Mouse (Mus musculus) gastrocnemius, postnatal 36 days (tissue): Measurements from ENCODE around the gene Tenm2. TPM values are rescaled to one million over a fixed set of nuclear protein-coding genes. Genes with fewer than 3 reads are reported as not detected.
A peak's percentile ranks its signal among the peaks of the same experiment; 100 is the strongest.

Experiments used
- DNase-seq, 2 experiments: peaks; one replicate each; pipeline ENCODE4 v3.0.0; 2022
- intact Hi-C: fragments of 180-260 bp; cut with DNase I; formaldehyde crosslinking; loops from one replicate; pipeline ENCODE4 v1.15.1; 2025
- total RNA-seq, 2 experiments: library from RNA; stranded (reverse); gene quantifications; 2 replicates each; pipeline ENCODE4 v1.2.3; 2021

Tenm2 gene
- total RNA-seq, 2 experiments from 2014 or later = 0.26 to 0.57 TPM

DNA sequence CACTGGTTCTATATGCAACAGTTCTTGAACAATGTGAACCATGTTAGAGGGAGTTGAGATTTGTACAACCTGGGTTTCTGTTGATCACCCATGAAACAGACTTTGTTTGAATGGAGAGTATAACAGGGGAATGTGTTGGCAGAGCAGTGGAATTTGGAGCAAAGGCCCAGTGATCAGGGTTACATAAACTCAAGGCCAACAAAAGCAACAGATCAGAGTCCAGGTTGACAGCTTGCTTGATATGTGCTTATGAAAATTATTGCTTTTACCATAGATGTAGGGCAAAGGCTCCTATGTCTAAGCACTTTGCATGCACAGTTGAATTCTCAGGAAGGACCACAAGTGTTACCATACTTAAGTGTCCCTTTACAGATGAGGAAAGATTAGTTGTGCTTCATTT is 603.6 kb downstream of the Tenm2 start:
- intact Hi-C loops = no loop called here
- DNase-seq = no peak

DNA sequence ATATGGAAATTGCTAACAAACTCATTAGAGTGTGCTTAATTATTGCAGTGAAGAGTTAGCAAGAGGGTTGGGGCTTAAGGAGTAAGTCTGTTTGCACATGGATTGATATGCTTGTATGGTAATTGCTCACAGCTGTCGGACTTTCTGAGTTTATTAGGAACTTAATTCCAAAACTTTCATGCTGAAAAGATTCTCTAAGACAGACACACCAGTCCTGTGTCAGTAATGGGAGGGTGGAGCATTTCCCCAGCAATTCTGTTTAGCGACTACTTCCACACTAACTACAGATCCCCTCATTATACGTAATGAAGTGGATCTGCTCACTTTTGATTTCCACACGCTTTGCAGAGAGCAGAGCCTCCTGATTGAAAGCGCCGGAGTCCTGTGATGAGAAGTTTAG is 622.0 kb downstream of the Tenm2 start:
- intact Hi-C loops = no loop called here

DNA sequence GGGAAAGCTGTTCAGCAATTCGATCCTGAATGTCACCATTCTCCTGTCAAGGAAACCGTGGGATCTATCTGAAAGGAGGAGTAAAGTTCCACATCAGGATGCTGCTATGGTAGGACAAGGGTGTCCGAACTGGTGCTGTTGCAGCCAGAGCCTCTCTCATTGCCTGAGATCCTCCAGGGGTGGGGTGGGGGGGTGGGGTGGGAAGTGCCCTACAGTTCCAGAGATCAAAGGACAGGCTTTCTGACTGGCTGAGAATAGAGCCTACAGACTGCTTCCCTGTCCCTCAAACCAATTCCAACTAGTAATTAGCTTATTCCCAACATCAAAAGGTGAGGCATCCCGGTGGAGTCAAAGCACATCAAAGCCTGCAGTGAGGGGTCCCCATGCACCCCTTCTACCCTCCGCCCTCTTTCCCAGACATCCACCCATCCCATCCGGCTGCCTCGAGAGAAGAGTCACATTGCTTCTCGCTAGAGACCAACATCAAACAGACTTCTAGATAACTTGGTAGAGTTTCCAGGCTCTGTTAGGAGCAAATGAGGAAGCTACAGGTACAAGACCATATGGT is 630.9 kb downstream of the Tenm2 start:
- intact Hi-C loops = no loop called here
- DNase-seq = no peak

More for the DNA sequence above, 622.0 kb downstream of the Tenm2 start:
- no peak for DNase-seq

DNA sequence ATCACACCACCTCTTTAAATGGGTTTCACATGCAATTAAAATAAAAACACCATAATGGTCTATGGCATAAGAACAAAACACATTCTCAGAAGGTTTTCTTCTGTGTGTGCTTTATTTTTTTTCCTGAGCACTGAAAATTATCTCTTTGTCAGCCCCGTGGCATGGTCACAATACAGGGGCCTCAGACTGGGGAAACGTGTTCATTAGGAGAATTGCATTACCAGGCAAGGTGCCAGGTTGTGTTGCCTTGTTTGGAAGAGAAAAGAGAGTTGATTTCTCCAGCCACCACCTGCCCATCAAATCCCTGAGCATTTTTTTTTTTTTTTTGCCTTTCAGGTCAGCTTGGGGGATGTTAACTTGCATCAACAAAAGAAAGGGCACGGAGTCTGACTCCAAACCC is 631.5 kb downstream of the Tenm2 start:
- no peak for DNase-seq
- intact Hi-C loops = no loop called here

DNA sequence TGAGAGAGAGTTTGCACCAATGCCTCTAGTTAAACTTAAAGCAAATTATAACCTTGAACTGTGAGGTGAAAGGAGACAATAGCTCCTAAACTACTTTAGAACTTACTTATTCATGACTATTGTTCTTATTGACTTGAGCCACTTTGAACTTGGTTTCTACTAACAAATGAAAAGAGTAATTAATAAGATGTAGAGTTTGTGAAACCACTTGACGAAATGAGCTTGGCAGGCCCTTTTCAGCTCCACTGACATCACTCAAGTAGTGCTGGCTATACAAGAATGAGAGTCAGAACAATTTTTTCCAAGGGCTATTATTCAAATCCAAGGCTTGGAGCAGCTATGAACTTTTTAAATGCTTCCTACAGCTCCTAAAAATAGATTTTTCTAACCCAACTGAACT is 643.3 kb downstream of the Tenm2 start:
- DNase-seq = no peak
- intact Hi-C loops = no loop called here

DNA sequence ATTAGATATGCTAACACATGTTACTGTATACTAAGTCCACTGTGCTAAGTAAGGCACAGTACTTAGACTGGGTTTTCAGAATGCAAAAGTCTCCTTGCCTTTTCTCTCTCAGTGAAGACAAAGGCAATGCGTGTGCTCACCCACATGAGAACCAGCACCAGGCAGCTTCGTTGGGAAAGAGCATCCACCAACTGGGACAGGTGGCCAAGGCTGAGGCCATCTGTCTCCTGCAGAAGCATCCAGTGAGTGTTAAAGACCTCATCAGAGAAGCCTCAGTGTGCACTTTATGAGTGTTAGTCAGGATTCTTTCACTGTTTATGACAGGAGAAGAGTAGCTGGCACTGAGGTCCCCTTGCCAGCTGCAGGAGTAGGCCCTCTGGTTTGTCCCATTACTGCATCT is 669.6 kb downstream of the Tenm2 start:
- intact Hi-C loops = no loop called here
- no peak for DNase-seq

DNA sequence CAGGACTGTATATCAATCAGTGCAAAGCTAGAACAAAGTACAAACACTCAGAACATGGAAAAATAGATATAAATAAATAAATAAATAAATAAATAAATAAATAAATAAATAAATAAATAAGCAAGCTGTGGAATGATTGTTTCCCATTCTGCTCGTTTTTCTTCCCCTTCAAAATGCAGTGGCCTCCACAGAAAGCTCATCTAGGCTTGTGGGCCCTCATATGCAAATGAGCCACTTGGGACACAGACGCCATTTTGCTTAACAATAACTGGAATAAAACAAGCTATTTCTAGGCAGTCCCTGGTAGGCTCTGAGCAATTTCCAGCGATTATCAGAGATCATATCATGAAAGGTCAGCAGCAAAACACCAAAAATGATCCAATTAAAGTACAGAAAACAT is 672.9 kb downstream of the Tenm2 start:
- no peak for DNase-seq
- intact Hi-C loops = no loop called here

DNA sequence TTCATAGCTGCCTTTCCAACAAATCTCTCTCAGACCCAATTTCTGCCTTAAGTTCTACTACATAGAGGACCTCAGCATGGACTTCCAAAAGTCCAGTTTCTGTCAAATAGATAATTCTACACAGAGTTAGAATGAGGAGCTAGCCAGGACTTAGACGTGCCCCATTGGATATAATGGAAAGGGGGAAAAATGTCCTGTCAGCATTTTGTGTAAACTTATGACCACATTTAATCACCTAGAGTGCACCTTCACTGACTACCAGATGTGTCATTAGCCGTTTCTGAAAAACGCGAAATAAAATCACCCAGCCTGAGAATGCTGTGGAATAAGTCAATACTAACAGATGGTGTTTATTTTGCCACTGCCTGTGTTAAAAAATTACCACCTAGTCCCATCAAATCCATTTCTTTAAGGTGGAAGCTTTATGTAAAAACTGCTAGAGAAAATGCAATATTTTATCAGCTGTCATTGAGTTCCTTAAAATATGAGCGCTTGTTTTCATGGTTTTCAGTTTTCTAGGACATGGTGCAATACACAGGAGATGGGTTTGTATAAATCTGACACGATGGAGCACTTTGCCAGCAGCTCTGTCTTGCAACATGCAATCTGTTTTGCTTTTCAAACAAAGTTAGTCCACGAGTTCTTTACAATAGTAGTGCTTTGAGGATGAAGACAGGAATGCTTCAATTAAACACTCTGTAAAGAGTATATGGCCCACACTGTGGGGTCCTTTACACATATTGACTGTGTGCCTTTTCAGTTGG is 674.8 kb downstream of the Tenm2 start:
- DNase-seq = no peak
- intact Hi-C loops = no loop called here

DNA sequence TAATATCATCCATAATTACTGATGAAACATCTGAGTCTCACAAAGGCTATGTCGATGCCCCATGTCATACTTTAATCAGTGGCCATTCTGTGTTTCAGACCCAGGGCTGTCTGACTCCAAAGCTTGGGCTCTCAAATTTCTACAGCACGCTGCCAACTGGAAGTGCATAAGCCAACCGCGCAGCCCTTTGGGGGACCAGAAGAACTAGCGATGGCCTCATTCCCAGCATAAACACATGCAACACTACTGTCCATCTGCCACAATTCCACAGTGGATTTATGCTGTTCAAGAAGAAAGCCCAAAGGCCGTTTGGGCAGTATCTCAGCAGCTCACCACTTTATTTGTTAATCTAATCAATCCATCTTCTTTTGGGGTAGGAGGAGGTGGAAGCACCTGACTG is 678.4 kb downstream of the Tenm2 start:
- intact Hi-C loops = loop anchor here (10.0 kb wide), 1 partner anchor 1807 kb away; no protein-coding TSS in a partner anchor

DNA sequence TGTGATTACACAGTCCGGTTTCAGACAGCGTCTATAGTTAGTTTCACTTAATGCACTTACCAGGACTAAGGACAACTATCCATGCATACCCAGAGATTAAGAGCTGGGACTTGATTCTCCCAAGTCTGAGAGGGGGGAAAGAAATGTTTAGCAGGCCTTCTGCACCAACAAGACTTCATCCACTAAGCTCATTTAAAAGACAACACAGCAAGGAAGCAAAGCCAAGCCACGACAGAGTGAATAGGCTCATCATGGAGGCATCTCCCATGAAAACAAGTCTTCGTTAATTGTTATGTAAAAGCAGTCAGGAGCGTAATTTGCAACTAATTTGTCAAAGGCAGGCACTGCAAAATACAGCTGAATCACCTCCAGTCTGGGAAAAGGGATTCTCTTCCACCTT is 682.5 kb downstream of the Tenm2 start:
- intact Hi-C loops = loop anchor here (10.0 kb wide), 1 partner anchor 1812 kb away; no protein-coding TSS in a partner anchor

More for the DNA sequence above, 678.4 kb downstream of the Tenm2 start:
- DNase-seq = no peak

DNA sequence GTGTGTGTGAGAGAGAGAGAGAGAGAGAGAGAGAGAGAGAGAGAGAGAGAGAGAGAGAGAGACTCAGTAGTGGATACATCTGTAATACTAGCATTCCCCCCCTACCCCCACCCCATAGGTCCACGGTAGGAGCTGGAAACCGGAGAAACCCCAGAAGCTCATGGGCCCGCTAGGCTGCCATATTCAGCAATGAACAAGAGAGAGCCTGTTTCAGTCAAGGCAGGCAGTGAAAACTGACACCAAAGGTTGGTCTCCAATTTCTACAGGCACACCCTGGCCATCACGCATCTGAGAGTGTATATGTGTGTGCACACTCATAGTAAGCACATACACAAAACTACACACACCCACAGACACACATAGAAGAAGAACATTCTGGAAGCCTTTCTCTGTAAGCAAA is 685.1 kb downstream of the Tenm2 start:
- no peak for DNase-seq
- intact Hi-C loops = loop anchor here (10.0 kb wide), 1 partner anchor 1814 kb away; no protein-coding TSS in a partner anchor

More for the DNA sequence above, 682.5 kb downstream of the Tenm2 start:
- DNase-seq = no peak

DNA sequence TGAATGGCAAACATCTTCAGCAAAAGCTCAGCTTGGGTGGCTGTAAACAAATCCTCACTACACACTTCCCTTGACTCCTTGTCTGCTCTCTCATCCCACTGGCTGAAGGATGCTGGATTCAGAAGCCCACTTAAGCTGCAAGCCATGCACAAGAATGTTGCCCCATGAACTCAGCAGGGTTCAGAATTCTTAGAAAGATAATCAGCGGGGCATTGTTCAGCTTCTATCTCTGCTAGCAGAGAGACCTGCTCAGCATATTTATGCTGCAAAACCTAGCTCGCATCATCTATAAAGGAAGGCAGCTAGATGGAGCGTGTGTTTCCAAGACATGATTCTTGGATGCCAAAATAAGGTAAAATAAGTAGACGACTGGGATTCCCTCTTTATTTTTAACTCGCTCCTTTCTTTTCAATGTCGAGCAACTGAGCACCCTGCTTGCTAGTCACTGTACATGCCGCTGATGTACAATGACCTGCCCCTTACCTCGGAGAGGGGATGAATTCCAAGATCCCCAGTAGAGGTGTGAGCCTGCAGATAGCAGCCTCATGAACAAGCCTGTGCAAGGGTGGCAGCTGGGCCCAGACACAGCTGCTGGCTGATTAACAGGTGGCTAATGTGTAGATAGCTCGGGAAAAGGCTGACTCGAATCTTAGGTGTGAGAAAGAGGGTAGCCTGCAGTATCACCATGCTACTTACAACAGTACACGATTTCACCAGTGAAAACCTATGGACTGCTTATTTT is 686.2 kb downstream of the Tenm2 start:
- DNase-seq = no peak
- intact Hi-C loops = loop anchor here (10.0 kb wide), 1 partner anchor 1815 kb away; no protein-coding TSS in a partner anchor

DNA sequence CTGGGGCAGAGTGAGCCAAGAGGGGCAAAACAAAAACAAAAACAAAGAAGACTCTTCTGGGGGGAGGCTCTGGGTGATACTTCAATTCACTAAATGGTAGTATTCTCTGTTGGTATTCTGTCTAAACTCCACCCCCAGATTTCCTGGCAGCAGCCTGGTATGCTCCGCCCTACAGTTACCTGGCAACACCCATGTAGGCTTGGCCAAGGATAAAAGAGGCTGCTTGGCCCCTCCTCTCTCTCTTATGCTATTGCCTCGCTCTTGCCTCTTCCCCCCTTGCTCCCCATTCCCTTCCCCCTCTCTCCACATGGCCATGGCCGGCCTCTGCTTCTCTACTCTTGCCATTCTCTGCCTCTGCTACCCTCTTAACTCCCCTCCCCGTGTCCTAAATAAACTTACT is 687.6 kb downstream of the Tenm2 start:
- no peak for DNase-seq
- intact Hi-C loops = no loop called here

DNA sequence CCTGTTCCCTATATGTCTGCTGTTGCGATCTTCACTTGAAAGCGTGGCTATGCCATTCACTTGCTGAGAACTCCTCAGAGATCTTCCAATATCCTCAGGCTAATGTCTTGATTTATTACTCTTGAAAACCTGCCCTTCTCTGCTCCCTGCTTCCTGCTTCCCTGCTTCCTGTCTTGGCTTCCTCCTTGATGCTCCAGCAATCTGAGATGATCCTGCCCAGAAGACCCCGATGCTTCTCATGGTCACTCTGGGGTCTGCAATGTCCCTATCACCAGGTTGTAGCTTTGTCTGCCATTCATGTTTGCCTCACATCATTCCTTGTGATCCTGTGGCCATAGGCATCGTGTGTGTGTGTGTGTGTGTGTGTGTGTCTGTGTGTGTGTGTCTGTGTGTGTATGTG is 697.6 kb downstream of the Tenm2 start:
- DNase-seq = no peak
- intact Hi-C loops = no loop called here

DNA sequence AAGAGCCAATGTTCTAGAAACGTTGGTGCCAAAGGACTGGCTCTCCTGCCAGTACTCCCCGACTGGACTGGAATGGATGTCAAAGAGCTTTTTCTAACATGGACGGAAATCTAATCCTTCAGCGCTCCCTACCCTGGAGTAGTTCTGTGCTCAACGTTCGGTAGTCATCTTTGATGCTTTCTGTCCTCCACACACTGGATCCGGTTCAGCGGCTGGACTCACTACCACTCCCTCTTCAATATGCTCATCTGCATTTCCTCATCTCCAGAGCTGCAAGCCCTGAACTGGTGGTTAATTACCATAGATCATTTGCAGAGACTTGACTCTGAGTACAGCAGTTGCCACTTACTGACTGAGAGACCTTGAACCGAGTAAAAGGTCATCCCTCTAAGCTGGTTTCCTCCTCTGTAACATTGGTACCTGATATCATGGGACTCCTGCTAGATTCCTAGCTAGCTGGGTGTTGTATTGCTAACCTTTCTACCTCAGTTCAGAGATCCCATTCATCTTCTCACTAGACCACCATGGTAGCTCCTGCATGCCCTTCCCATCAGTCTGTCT is 698.1 kb downstream of the Tenm2 start:
- intact Hi-C loops = no loop called here
- no peak for DNase-seq

DNA sequence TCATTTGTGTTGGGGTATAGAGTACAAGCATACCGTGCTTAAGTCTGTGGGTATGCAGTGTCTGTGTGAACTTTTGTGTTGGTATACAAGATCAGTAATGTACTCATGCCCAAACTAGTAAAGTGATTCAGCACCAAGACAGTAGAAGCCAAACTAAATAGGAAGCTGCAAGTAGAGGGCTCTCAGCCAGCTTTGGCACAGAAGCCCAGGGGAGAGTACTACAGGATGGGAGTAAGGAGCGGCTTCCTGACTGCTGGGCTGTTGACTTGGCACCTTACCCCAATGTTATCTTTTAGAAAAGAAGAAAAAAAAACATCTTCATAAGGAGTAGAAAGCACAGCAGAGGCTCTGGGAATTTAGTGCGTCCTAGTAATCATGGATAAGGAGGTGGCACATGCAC is 700.2 kb downstream of the Tenm2 start:
- intact Hi-C loops = no loop called here
- DNase-seq = no peak

DNA sequence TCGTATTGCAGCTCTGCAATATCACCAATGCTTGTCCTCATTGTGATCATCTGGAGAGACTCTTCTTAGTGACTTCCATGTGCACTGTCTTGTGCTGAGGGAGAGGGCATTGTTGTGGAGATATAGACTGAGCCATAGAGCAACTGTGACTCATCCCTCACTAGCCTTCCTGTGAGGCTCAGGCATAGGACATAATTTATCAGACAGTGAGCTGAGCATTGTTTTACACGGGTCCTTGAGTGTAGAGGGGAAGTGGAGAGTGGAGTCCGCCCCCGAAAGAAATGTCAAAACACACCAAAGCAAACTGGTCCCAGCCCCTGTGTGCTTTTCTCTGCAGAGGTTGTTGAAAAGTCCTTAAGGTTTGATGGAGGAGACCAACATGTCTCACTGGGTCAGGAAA is 704.1 kb downstream of the Tenm2 start:
- intact Hi-C loops = no loop called here

DNA sequence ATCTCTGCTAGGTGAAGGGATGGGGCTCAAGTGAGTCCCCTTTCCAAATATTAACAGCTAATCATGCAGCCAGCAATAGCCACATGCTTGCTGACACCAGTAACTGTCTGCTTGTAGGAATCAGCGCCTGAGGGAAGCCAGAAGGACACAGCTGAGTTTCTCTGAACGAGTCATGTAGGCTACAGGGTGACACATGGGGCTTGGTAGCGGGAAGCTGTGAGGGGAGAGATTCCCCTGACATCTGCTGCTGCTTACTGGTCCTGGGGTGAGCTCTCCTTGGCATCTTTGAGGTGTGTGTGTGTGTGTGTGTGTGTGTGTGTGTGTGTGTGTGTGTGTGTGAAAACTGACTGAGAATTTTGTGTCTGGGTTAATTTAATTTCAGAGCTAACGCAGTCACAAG is 708.3 kb downstream of the Tenm2 start:
- intact Hi-C loops = loop anchor here (5.0 kb wide), 1 partner anchor 305 kb away; no protein-coding TSS in a partner anchor
- no peak for DNase-seq

More for the DNA sequence above, 704.1 kb downstream of the Tenm2 start:
- no peak for DNase-seq

DNA sequence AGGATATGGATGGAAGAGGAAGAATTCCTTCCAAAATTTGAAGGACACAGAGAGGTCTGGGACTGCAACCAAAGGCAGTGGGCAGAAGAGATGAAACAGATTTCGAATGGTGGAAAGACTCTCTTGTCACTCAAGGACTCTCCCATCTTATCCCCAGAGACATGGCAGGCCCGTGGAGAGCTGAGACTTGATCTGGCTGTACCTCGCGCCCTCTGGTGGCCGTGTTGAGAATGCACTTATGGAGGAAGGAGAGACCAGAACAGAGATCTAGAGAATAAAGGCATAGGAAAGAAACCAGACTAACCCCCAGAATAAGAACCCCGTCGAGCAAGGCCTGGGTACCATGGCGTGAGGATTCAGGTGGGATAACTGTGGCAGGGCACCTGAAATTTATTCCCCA is 709.4 kb downstream of the Tenm2 start:
- intact Hi-C loops = loop anchor here (1.0 to 5.0 kb wide), 2 partner anchors 304 to 481 kb away; no protein-coding TSS in a partner anchor
- DNase-seq = peak; percentile 43 to 51

DNA sequence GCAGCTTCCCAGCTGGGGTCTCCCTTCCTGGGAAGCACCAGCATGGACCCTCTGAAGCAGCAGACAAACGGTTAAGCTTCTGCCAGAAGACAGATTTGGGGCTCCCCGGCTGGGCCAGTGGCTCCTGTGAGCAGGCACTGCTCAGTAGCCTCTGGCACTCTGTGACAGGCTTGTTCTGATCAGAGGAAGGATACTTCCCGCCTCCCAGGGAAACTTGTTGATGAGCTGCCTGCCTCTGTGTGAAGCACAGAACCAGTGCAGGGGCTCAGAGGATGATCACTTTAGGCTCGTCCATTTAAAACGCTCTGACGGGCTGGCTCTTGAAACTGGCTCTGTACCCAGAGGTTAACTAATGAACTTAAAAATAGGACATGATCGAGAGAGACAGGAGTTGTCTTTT is 723.3 kb downstream of the Tenm2 start:
- DNase-seq = no peak
- intact Hi-C loops = no loop called here

DNA sequence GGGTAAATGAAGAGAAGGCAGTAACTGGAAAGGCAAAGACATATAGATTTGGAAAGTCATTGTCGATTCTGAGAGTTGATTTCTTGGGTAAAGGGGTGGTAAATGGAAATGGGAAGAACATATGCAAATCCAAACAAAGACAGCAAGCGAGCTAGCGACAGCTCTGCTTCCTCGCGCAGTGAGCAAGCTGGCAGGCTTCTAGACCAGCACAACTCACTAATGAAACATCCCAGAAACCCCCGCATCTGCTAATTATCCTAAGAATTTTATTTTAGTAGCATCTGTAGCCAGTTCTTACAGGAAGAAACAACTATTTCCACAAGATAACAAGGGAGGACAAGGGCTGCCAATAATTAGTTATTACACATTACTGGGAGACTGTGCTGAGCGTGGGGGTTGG is 727.5 kb downstream of the Tenm2 start:
- DNase-seq = no peak
- intact Hi-C loops = no loop called here
